Mouse (Mus musculus) lung, embryonic 14.5 days (tissue): ENCODE data around the gene D1Pas1. TPM values are rescaled to one million over a fixed set of nuclear protein-coding genes. Genes with fewer than 3 reads are reported as not detected.
A peak's percentile ranks its signal among the peaks of the same experiment; 100 is the strongest.

Experiments
- ATAC-seq: fragments of 200-750 bp; cut with Nextera tagmentation; 2 replicates; pipeline ENCODE4 v1.8.0; 2017; ENCODE audit warnings: mild to moderate bottlenecking, moderate TSS enrichment, moderate library complexity; ENCODE audit not compliant: insufficient read depth
- DNase-seq: peaks from one replicate; pipeline ENCODE4 v3.0.0-alpha.2; 2015
- H3K27ac ChIP-seq: fragments of 300-500 bp; sonication (generic); 2 replicates; pipeline ENCODE4 v1.5.1; 2014; ENCODE audit warnings: low read depth, mild to moderate bottlenecking, moderate library complexity
- H3K27me3 ChIP-seq: fragments of 300-500 bp; sonication (generic); 2 replicates; pipeline ENCODE4 v1.6.1; 2014; ENCODE audit warnings: low read length, control low read depth; ENCODE audit not compliant: insufficient read depth
- H3K36me3 ChIP-seq: fragments of 300-500 bp; sonication (generic); 2 replicates; pipeline ENCODE4 v1.6.1; 2014; ENCODE audit warnings: control low read depth; ENCODE audit not compliant: insufficient read depth
- H3K4me1 ChIP-seq: fragments of 300-500 bp; sonication (generic); 2 replicates; pipeline ENCODE4 v1.6.1; 2014; ENCODE audit warnings: antibody characterized with exemption, control low read depth; ENCODE audit not compliant: insufficient read depth
- H3K4me2 ChIP-seq: fragments of 300-500 bp; sonication (generic); 2 replicates; pipeline ENCODE4 v1.6.1; 2014; ENCODE audit warnings: mild to moderate bottlenecking
- H3K4me3 ChIP-seq: fragments of 300-500 bp; sonication (generic); 2 replicates; pipeline ENCODE4 v1.5.1; 2014; ENCODE audit warnings: low read depth, low read length
- H3K9ac ChIP-seq: fragments of 300-500 bp; sonication (generic); 2 replicates; pipeline ENCODE4 v1.6.1; 2014
- H3K9me3 ChIP-seq: fragments of 300-500 bp; sonication (generic); 2 replicates; pipeline ENCODE4 v1.6.1; 2016; ENCODE audit warnings: low read depth, low read length, control low read depth
- CTCF ChIP-seq: IDR thresholded peaks from 2 replicates; pipeline ENCODE4 v1.5.1; 2016; ENCODE audit warnings: antibody characterized with exemption, low read depth
- WGBS: fragments of 180-500 bp; shearing (Covaris S2); extraction: QIAGEN DNeasy Blood & Tissue Kit; methylation state at CpG from one replicate; pipeline ENCODE4 v1.1.7; 2014; 5-methylcytosine and 5-hydroxymethylcytosine counted together
- polyA plus RNA-seq: library from polyadenylated mRNA; unstranded; fragments of >200 nt; fragmentation: Nextera tagmentation; extraction: Ambion mirVana; gene quantifications from 2 replicates; pipeline ENCODE4 v1.2.1, GENCODE M21; 2014

D1Pas1 gene
- not detected in 2 replicates for polyA plus RNA-seq

DNA sequence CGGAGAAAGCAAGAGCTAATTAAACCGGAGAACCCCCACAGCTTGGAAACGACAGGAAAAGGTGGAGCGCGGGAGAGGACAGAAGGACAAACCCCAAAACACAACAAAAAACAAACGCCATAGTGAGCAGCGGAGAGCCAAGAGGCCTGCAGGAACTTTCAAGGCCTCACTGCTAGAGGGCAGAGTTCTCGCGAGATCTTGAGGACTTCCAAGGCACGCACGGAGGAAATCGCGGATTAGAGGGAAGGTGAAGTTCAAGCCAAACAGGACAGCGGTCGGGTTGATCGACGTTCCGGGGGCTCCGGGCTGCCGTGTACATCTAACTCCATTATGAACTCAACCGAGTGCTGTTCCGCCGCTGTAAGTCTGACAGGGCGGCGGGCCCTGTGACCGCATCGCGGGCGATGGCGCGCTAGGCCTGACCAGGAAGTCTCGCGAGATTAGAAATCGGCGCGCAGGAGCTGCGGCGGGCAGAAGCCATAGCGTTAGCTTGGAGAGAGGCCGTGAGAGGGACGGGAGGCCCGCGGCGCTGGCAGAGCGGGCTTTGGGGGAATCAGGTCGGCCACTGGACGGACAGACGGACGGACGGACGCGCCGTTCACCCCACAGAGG, at the start of gene D1Pas1:
Gene D1Pas1 (plus strand): TSS at position 216 of the 612 bp plus-strand sequence.
- no peak for TF ChIP-seq CTCF
- Histone ChIP-seq H3K36me3 (no peaks in the 10 kb centered on the region), H3K4me3 (no peak within 1 kb of the TSS), H3K9ac (no peak within 1 kb of the TSS), H3K4me1 (no peaks in the 10 kb centered on the region), H3K27ac (no peak within 1 kb of the TSS), H3K9me3 (peaks cover 20% of the 10 kb centered on the region), H3K4me2 (no peak within 1 kb of the TSS), H3K27me3 (no peaks in the 10 kb centered on the region)
- no peak for ATAC-seq
- no peak for DNase-seq
- WGBS, result 79% methylated on average over 53 of the region's 53 CpGs

DNA sequence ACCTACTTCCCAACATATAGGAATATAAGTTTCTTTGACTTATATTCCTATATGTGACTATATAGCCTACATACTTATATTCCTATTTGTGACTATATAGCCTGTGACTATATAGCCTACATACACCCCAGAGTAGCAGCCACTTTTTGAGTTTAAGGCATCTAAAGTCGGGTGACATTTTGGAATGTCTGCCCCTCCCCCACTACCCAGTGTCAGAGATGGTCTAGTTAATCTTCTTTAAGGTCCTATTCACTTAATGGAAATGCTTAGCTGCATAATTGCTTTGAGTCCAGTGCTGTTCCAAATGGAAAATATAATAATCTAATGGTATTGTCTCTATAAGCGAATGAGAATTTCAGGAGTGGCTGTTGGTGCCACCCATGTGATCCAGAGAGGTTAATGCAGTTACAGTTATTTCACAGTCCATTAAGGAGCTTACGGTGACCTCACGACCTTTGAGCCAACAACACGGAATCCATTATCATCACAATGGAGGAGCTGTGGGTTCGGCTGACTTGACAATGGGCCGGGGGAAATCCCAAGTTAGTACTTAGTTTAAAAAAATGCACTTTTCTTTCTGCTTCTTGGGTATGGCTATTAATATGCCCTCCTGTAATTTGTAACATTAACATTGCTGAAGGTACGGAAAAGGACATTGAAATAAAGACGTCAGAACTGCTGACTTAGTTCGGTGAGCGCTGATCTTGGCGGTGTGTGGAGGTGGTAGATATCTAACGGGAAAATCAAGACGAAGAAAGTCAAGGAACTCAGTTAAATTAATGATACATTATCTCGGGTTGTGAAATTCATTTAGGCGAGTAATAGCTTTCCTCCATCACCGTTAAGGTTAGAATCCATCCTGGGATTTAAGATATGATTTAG, 44.5 kb upstream of the D1Pas1 start:
- no peaks in the 10 kb centered on the region; the same call in 1 of the 2 replicates for H3K4me1 ChIP-seq
- no peak overlapping the region for H3K4me2 ChIP-seq
- no peak for ATAC-seq
- no peaks in the 10 kb centered on the region for H3K36me3 ChIP-seq
- 43% methylated on average over 17 of the region's 17 CpGs for WGBS
- no peak for TF ChIP-seq CTCF
- no peak for DNase-seq
- no peak overlapping the region for H3K4me3 ChIP-seq
- H3K27ac ChIP-seq, result no peak overlapping the region
- no peaks in the 10 kb centered on the region for H3K27me3 ChIP-seq
- H3K9ac ChIP-seq, result no peak overlapping the region
- H3K9me3 ChIP-seq, result no peaks in the 10 kb centered on the region

DNA sequence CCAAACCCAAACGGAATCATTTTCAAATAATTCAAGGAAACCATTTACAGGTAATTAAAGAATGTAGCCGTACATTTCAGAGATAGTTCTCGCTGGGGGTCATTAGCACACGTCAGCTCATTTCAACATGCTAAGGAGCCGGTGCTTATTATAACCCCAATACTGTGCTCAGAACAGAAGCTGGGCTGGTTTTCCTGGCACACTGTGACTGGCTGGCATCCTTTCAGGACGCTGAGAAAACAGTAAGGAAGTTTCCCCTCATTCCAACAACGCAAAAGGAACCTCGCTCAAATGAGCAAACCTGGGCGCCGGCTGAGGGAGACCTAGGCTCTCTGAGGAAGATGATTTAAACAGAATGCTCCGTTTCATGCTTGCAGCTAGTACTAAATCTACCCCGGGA, 43.2 kb upstream of the D1Pas1 start:
- Histone ChIP-seq H3K4me3 (no peak overlapping the region), H3K4me2 (no peak overlapping the region), H3K4me1 (no peaks in the 10 kb centered on the region), H3K27ac (no peak overlapping the region), H3K9me3 (no peaks in the 10 kb centered on the region), H3K36me3 (no peaks in the 10 kb centered on the region), H3K27me3 (no peaks in the 10 kb centered on the region), H3K9ac (no peak overlapping the region)
- TF ChIP-seq CTCF, result no peak
- 62% methylated on average over 12 of the region's 12 CpGs for WGBS
- no peak for DNase-seq
- no peak for ATAC-seq

DNA sequence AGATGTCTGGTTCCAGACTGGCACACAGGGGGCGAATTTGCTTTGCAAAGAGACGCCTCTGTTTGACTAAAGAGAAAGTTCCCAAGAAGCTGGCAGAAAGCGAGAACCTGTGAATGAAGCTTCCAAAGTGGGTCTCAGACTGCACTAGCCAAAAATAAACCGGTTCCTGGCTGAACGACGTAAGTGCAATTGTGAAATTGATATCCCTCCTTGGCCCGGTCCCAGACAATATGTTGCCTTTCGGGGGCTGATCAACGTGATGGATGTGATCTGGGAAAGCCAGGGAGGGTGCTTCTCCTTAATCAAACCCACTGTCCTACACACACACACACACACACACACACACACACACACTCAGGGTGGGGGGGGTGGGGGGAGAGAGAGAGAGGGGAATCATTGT, 41.8 kb upstream of the D1Pas1 start:
- Histone ChIP-seq H3K27me3 (no peaks in the 10 kb centered on the region), H3K4me1 (no peaks in the 10 kb centered on the region), H3K9ac (no peak overlapping the region), H3K4me3 (no peak overlapping the region), H3K27ac (no peak overlapping the region), H3K9me3 (no peaks in the 10 kb centered on the region), H3K4me2 (no peak overlapping the region), H3K36me3 (no peaks in the 10 kb centered on the region)
- peak; percentile 28 for ATAC-seq
- 19% methylated on average over 9 of the region's 9 CpGs for WGBS
- DNase-seq, result peak; percentile 53
- no peak for TF ChIP-seq CTCF

DNA sequence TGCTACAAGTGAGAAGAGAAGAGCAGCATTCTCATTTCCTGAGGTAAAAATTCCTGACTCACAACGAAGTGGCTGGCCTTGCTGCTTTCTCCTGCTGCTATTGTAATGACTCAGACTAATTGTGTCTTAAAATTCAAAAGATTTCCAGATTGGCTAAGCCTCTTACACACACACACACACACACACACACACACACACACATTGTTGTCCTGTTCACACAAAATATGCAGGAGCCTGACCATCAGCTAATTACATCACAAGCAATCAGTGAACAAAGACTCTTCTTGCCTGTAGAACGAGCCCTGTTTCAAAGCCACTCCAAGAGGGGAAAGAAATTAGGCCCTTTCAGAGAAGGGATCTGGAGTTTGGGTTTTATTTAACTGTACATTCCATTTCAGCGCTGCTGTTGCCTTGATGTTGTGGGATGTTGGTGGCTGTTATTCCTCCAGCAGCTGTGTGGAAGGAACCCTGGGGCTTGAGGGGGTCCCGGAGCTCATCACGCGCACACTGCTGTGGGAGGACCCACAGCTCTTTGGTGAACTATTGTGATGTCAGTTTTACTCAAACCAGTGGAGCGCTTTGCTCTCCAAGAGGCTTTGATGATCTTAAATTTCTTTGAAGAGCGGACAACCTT, 40.8 kb upstream of the D1Pas1 start:
- ATAC-seq (no peak), DNase-seq (no peak)
- H3K36me3 ChIP-seq, result no peaks in the 10 kb centered on the region
- WGBS, result 66% methylated on average over 8 of the region's 8 CpGs
- no peak overlapping the region for H3K4me3 ChIP-seq
- H3K27ac ChIP-seq, result no peak overlapping the region
- H3K4me2 ChIP-seq, result no peak overlapping the region
- no peaks in the 10 kb centered on the region for H3K4me1 ChIP-seq
- TF ChIP-seq CTCF, result no peak
- H3K27me3 ChIP-seq, result no peaks in the 10 kb centered on the region
- H3K9me3 ChIP-seq, result no peaks in the 10 kb centered on the region
- no peak overlapping the region for H3K9ac ChIP-seq

DNA sequence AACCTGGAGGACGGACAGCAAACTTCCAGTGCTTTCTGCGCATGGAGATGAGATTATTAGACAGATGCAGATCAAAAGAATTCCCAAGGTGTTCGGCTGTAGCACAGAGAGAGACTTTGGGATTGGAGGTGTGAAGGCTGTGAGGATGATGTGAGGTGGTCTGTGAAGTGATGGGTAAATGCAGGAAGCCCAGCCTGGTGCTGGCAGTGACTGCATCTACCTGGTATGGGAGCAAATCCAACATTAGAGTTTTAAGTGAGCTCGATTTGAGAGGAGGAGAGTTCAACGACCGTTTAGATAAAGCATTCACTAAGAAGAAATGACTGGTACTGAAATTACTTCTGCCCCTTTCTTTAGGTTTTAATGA, 40.3 kb upstream of the D1Pas1 start:
- DNase-seq (no peak), ATAC-seq (no peak)
- no peak overlapping the region for H3K4me2 ChIP-seq
- H3K4me1 ChIP-seq, result no peaks in the 10 kb centered on the region
- H3K36me3 ChIP-seq, result no peaks in the 10 kb centered on the region
- no peak overlapping the region for H3K27ac ChIP-seq
- no peaks in the 10 kb centered on the region for H3K27me3 ChIP-seq
- TF ChIP-seq CTCF, result no peak
- no peaks in the 10 kb centered on the region for H3K9me3 ChIP-seq
- no peak overlapping the region for H3K9ac ChIP-seq
- 62% methylated on average over 6 of the region's 6 CpGs for WGBS
- no peak overlapping the region for H3K4me3 ChIP-seq

DNA sequence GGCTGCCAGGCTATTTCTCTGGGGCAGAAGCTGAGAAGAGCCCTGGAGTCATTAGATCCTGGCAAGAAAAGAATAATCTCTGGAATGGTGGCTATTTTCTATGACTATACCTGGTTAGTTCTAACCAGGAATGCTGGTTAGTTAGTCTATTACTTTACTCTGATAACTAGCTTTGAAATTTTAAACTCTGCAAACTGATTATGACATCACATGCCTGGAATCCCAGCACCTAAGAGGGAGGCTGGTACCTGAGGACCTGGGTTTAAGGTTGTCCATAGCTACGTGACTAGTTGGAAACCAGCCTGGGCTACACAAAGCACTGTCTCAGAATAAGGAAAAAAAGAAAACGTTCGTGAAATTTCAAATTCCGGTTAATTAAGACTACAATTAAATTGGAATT, 39.7 kb upstream of the D1Pas1 start:
- DNase-seq (no peak), ATAC-seq (no peak)
- WGBS, result 75% methylated on average over 4 of the region's 4 CpGs
- Histone ChIP-seq H3K9me3 (no peaks in the 10 kb centered on the region), H3K27me3 (no peaks in the 10 kb centered on the region), H3K36me3 (no peaks in the 10 kb centered on the region), H3K4me1 (no peaks in the 10 kb centered on the region), H3K27ac (no peak overlapping the region), H3K4me2 (no peak overlapping the region), H3K9ac (no peak overlapping the region), H3K4me3 (no peak overlapping the region)
- no peak for TF ChIP-seq CTCF
